Mouse (Mus musculus) activated CD4-positive, CD25-positive, alpha-beta regulatory T cell, adult 4 months (primary cell): Measurements from ENCODE around the gene Gm4969. TPM values are rescaled to one million over a fixed set of nuclear protein-coding genes. Genes with fewer than 3 reads are reported as not detected.
"Not testable (repeated sequence)": the region's sequence is repeated elsewhere in the genome, so short reads cannot be mapped to it uniquely, and the experiment has no call there.

ENCODE experiments used
- ATAC-seq: one replicate; pipeline ENCODE4 v1.8.0; 2017
- polyA plus RNA-seq, 2 experiments: library from polyadenylated mRNA; unstranded; fragments of 100-300 nt; shearing (Covaris generic); gene quantifications; one replicate each; pipeline ENCODE4 v1.2.1; 2017

Gm4969 gene
- polyA plus RNA-seq, 2 experiments from 2014 or later = not detected

- ATAC-seq = peak; percentile 61
Observed at GRCm38 (mm10) chr7:19093174-19093521, 25.0 kb downstream of the Gm4969 start.

DNA sequence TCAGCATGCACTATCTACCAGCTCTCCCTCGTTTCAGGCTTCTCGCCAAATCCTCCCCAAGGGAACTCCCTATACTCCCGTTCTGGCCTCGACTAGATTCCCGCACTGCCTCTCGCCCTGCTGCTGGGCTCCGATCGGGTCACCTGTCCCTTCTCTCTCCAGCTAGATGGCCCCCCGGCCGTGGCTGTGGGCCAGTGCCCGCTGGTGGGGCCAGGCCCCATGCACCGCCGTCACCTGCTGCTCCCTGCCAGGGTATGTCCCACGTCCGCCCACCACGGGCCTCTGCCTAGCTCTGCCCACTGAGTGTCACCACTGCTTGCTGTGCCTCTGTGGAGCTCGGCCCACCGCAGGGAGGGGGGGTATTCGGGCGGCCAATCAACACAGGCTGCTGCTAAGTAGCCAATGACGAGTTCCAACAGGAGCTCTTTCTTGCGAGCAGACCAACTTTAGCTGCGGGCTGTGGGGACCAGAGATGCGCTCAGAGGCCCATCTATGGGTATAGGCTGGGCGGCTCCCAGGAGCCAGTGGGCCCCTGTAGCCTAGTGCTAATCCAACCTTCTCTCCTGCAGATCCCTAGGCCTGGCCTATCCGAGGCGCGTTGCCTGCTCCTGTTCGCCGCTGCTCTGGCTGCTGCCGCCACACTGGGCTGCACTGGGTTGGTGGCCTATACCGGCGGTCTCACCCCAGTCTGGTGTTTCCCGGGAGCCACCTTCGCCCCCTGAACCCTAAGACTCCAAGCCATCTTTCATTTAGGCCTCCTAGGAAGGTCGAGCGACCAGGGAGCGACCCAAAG, 25.6 kb downstream of the Gm4969 start:
- ATAC-seq = no peak

- no peak for ATAC-seq
Observed at GRCm38 (mm10) chr7:19091913-19092312, 26.3 kb downstream of the Gm4969 start.

DNA sequence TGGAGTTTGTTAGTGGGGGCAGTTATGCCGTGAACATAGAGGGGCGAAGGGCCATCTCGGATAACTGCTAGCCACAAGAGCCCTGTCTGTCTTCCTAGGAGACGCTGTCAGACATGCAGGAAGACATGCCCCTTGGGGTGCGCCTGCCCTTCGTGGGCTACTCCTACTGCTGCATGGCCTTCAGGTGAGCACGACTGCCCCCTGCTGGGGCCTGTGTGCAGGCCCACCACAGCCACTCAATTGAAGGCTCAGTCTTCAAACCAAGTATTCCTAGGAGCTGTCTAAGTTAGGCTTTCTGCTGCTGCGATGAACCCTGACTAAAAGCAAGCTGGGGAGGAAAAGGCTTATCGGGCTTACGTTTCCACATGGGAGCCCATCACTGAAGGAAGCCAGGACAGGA, 29.4 kb downstream of the Gm4969 start:
- ATAC-seq = no peak

DNA sequence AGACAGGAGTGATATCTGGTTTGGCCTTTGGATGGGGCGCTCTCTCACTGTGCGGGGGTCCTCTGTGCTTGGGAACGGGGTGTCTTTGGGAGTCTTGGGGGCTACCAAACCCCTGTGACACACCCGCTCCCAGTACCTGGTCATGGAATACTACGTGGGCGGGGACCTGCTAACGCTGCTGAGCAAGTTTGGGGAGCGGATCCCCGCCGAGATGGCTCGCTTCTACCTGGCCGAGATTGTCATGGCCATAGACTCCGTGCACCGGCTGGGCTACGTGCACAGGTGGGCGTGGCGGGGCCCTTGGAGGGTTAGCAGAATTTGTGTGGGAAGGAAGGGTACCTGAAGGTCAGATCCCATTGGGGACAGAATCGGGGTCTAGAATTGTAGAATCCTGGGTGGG, 31.4 kb downstream of the Gm4969 start:
- ATAC-seq = no peak

DNA sequence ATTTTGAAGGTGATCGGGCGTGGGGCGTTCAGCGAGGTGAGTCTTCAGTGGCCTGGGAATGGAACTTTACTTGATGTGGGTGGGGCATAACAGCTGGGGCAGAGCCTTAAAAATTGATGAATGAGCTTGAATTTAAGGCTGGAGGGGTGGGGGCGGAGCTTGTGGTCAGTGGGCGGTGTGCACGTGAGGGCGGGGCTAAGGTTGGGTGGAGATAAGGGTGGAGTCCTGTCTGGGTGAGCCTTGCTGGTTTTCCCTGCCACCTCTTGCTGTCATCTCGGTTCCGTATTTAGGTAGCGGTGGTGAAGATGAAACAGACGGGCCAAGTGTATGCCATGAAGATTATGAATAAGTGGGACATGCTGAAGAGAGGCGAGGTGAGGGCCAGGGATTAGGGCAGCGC, 32.1 kb downstream of the Gm4969 start:
- no peak for ATAC-seq

- no peak for ATAC-seq
Observed at GRCm38 (mm10) chr7:19085495-19085894, 32.7 kb downstream of the Gm4969 start.

DNA sequence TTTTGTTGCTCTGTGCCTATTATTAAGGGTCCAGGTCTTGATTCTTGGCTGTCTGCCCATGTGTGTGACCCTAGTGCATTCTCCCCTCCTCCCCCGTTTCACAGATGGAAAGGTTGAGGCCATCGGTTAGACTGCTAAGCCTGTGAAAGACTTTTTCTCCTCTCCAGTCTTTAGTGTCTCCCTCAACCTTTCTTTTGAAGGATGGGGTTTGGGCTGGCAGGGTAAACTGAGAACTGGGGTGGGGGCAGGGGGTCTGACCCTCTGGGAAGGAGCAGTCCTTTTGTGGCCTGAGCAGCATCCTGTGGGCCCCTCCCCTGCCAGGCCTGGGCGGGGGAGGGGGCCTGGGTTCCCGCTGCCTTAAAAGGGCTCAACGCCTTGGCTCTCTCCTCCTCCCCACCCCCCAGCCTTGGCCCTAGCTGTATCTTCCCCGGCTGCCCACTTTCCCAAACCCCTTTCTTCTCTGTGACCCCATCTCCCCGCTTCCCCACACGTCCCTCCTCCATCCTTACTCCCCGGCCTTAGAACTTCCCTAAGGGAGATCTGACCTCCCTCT, 33.2 kb downstream of the Gm4969 start:
- no peak for ATAC-seq

DNA sequence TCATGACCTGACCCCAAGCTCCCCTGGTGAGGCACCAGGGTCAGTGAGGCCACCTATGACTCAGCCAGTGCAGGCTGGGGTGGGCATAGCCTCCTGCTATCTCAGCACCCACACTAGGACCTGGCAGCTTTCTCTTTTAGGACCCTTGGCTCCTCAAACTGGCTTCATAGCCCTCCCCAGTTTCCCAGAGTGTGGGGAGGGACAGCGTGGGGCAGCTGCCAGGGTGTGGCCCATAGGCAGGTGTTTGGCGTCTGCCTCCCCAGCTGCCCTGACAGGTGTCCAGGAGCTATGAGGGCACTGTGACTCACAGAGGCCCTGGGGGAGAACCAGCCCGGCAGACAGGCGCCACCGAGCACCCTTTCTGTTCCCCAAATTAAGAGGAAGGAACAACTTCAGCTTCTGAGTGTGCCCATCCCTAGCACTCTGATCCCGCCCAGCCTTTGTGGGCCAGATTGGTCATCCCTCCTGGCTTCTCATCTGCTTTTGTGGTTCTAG, 33.8 kb downstream of the Gm4969 start:
- ATAC-seq = no peak

DNA sequence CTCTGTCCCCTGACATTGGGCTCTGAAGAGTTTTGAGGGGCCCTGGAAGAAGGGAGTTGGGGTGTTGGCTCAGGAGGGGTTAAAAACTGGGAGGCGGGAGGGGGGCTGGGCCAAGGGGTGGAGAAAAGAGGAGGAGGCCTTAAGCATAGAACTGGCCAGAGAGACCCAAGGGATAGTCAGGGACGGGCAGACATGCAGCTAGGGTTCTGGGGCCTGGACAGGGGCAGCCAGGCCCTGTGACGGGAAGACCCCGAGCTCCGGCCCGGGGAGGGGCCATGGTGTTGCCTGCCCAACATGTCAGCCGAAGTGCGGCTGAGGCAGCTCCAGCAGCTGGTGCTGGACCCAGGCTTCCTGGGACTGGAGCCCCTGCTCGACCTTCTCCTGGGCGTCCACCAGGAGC, 34.5 kb downstream of the Gm4969 start, which contains the start of gene Dmpk:
Gene Dmpk, plus strand, starts transcription at position 149 of the 400 bp plus-strand sequence.
- ATAC-seq = no peak

- ATAC-seq = no peak
Observed at GRCm38 (mm10) chr7:19083096-19083495, 35.1 kb downstream of the Gm4969 start.

- no peak for ATAC-seq
Observed at GRCm38 (mm10) chr7:19082171-19082570, 36.0 kb downstream of the Gm4969 start.

DNA sequence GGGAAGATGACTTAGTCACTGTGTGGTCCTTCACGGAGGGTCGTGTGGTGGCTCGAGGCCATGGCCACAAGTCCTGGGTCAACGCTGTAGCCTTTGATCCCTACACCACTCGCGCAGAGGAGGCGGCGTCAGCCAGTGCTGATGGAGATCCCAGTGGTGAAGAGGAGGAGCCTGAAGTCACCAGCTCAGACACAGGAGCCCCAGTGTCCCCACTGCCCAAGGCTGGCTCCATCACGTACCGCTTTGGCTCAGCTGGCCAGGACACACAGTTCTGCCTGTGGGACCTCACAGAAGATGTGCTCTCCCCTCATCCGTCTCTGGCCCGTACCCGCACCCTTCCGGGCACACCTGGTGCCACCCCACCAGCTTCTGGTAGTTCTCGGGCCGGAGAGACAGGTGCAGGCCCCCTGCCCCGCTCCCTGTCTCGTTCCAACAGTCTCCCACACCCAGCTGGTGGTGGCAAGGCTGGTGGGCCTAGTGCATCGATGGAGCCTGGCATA, 37.7 kb downstream of the Gm4969 start:
- no peak for ATAC-seq

GRCm38 (mm10) chr7:19078732-19079131, 39.4 kb downstream of the Gm4969 start:
- no peak for ATAC-seq

DNA sequence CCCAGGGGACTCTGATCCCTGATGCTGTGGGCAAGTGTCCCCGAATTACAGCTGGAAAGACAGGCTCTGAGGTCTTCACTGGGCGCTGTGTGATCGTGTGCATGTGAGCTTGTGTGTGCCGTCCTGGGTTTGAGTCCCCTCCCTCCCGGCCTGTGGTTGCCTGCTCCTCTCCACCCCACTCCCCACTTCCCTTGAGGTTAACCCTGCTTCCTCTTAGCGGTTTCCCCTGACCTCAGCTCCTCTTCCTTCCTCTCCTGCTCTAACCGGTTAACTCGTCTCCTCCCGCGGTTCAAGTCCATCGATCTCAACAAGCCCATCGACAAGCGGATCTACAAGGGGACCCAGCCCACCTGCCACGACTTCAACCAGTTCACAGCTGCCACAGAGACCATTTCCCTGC, 40.4 kb downstream of the Gm4969 start:
- ATAC-seq = peak; percentile 70

- no peak for ATAC-seq
Observed at GRCm38 (mm10) chr7:19076586-19076991, 41.6 kb downstream of the Gm4969 start.

GRCm38 (mm10) chr7:19075723-19076585, 42.2 kb downstream of the Gm4969 start, which contains the start of gene Dmwd:
Gene Dmwd, plus strand, starts transcription at chr7:19076227.
- ATAC-seq = peak; percentile 22

GRCm38 (mm10) chr7:19075231-19075630, 42.9 kb downstream of the Gm4969 start:
- ATAC-seq = no peak

DNA sequence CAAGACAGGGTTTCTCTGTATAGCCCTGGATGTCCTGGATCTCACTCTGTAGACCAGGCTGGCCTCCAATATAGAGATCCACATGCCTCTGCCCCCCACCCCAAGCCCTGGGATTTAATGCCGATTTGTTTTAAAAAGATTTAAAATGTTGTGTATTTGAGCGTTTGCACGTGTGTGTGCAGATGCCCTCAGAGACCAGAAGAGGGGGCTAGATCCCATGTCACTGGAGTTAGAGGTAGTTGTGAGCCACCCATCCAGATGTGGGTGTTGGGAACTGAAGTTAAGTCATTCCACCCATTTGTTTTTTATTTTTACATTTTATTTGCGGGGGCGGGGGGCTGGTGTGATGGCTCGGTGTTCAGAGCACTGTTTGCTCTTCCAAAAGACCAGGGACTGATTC, 43.7 kb downstream of the Gm4969 start:
- no peak for ATAC-seq

DNA sequence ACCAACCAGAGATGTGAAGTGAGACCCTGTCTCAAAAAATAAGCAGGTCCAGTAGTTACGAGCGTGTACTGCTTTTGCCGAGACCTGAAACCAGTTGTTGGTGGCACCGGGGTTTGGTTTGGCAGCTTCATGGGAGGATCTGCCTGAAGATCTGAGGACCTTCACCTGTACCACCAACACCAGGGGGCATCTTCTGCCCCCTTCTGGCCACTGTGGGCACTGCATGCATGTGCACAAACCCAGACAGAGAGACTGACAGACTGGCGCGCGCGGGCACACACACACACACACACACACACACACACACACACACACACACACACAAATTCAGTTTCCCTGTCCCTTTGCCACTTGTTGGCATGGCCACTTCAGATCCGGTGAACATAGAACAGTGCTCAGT, 44.7 kb downstream of the Gm4969 start:
- ATAC-seq = no peak

- not testable (repeated sequence) for ATAC-seq
Observed at GRCm38 (mm10) chr7:19071024-19071423, 47.1 kb downstream of the Gm4969 start.

- ATAC-seq = no peak
Observed at GRCm38 (mm10) chr7:19069500-19069899, 48.7 kb downstream of the Gm4969 start.

GRCm38 (mm10) chr7:19068707-19069106, 49.5 kb downstream of the Gm4969 start:
- no peak for ATAC-seq
